Mouse (Mus musculus): ENCODE measurements around the gene Brms1. TPM values are rescaled to one million over a fixed set of nuclear protein-coding genes. Genes with fewer than 3 reads are reported as not detected.
"Not testable (repeated sequence)": the region's sequence is repeated elsewhere in the genome, so short reads cannot be mapped to it uniquely, and the experiment has no call there.

The Brms1 gene
- polyA plus RNA-seq, 1 experiment from 2014 or later: 36.7 TPM

GRCm38 (mm10) chr19:5086533-5086932 is 45.4 kb downstream of the Brms1 start:
- Histone ChIP-seq H3K4me1 (peaks cover 29% of the 10 kb centered on the region), H3K36me3 (peaks cover 20% of the 10 kb centered on the region), H3K27me3 (peaks cover 51% of the 10 kb centered on the region)
- H3K4me3 ChIP-seq; H3K27ac ChIP-seq; H3K9ac ChIP-seq; H3K4me2 ChIP-seq (replicated peaks); H3K9me3 ChIP-seq; ATAC-seq (ENCODE audit: low FRiP score, low read depth): not testable (repeated sequence)
- 53% methylated on average over 4 of the region's 4 CpGs for WGBS

- Histone ChIP-seq H3K4me3 (peak within 1 kb of the TSS; percentile 83), H3K27ac (0 out of 2 replicates have a peak within 1 kb of the TSS, but pooled peaks have one; percentile 49)
- WGBS: under 1% methylated on average over 58 of the region's 58 CpGs
Measured at GRCm38 (mm10) chr19:5087884-5088728, 47.0 kb downstream of the Brms1 start, which contains the start of gene Yif1a. Gene Yif1a (plus strand): TSS chr19:5088538.

GRCm38 (mm10) chr19:5089324-5089723 is 48.2 kb downstream of the Brms1 start:
- peaks cover 34% of the 10 kb centered on the region for H3K4me1 ChIP-seq
- no peaks in the 10 kb centered on the region for H3K9me3 ChIP-seq
- H3K9ac ChIP-seq: peak overlapping the region; percentile 83
- ATAC-seq (ENCODE audit: low FRiP score, low read depth): no peak
- peaks cover 42% of the 10 kb centered on the region for H3K36me3 ChIP-seq
- no peak overlapping the region for H3K27ac ChIP-seq
- H3K4me2 ChIP-seq (replicated peaks): peak overlapping the region; percentile 90
- WGBS: 87% methylated on average over 4 of the region's 4 CpGs
- peak overlapping the region; percentile 83 for H3K4me3 ChIP-seq
- H3K27me3 ChIP-seq: peaks cover 23% of the 10 kb centered on the region

More at GRCm38 (mm10) chr19:5087884-5088728, 47.0 kb downstream of the Brms1 start, which contains the start of gene Yif1a:
- peaks cover 35% of the 10 kb centered on the region for H3K27me3 ChIP-seq
- H3K4me2 ChIP-seq (replicated peaks): peak within 1 kb of the TSS; percentile 90
- peaks cover 29% of the 10 kb centered on the region for H3K4me1 ChIP-seq
- peak within 1 kb of the TSS; percentile 83 for H3K9ac ChIP-seq
- H3K9me3 ChIP-seq: no peaks in the 10 kb centered on the region
- peak; percentile 95 for ATAC-seq (ENCODE audit: low FRiP score, low read depth)
- peaks cover 36% of the 10 kb centered on the region for H3K36me3 ChIP-seq

- no peak overlapping the region for H3K9ac ChIP-seq
- WGBS: 89% methylated on average over 10 of the region's 10 CpGs
- ATAC-seq (ENCODE audit: low FRiP score, low read depth): no peak
- H3K4me1 ChIP-seq: peaks cover 48% of the 10 kb centered on the region
- H3K27me3 ChIP-seq: no peaks in the 10 kb centered on the region
- H3K27ac ChIP-seq: no peak overlapping the region
- no peak overlapping the region for H3K4me2 ChIP-seq (replicated peaks)
- H3K36me3 ChIP-seq: peaks cover 42% of the 10 kb centered on the region
- H3K9me3 ChIP-seq: no peaks in the 10 kb centered on the region
- no peak overlapping the region for H3K4me3 ChIP-seq
Measured at GRCm38 (mm10) chr19:5092083-5092482, 50.9 kb downstream of the Brms1 start.

GRCm38 (mm10) chr19:5093481-5094242 is 52.5 kb downstream of the Brms1 start:
- ATAC-seq (ENCODE audit: low FRiP score, low read depth): no peak
- Histone ChIP-seq H3K27ac (no peak overlapping the region), H3K36me3 (peaks cover 42% of the 10 kb centered on the region), H3K27me3 (no peaks in the 10 kb centered on the region), H3K4me2 (replicated peaks) (peak overlapping the region; percentile 47), H3K9ac (peak overlapping the region; percentile 50; the same call in 1 of the 2 replicates), H3K4me3 (no peak overlapping the region), H3K9me3 (no peaks in the 10 kb centered on the region), H3K4me1 (peaks cover 55% of the 10 kb centered on the region)
- WGBS: 75% methylated on average over 12 of the region's 12 CpGs

GRCm38 (mm10) chr19:5094243-5094632 is 53.1 kb downstream of the Brms1 start:
- Histone ChIP-seq H3K4me3 (peak overlapping the region; percentile 7; the same call in 1 of the 2 replicates), H3K27me3 (no peaks in the 10 kb centered on the region), H3K36me3 (peaks cover 43% of the 10 kb centered on the region), H3K27ac (no peak overlapping the region), H3K9ac (peak overlapping the region; percentile 50; the same call in 1 of the 2 replicates), H3K4me2 (replicated peaks) (peak overlapping the region; percentile 47), H3K9me3 (no peaks in the 10 kb centered on the region), H3K4me1 (peaks cover 55% of the 10 kb centered on the region)
- WGBS: 0% methylated on average over 21 of the region's 21 CpGs
- peak; percentile 66 for ATAC-seq (ENCODE audit: low FRiP score, low read depth)

- 0 out of 2 replicates have a peak, but pooled peaks have one; percentile 3 for ATAC-seq (ENCODE audit: low FRiP score, low read depth)
- H3K4me1 ChIP-seq: peaks cover 56% of the 10 kb centered on the region
- H3K4me2 ChIP-seq (replicated peaks): peak overlapping the region; percentile 47
- WGBS: 40% methylated on average over 11 of the region's 11 CpGs
- 0 out of 2 replicates have a peak overlapping the region, but pooled peaks have one; percentile 7 for H3K4me3 ChIP-seq
- no peaks in the 10 kb centered on the region for H3K9me3 ChIP-seq
- H3K27ac ChIP-seq: no peak overlapping the region; the same call in 1 of the 2 replicates
- H3K36me3 ChIP-seq: peaks cover 45% of the 10 kb centered on the region
- no peak overlapping the region for H3K9ac ChIP-seq
- no peaks in the 10 kb centered on the region for H3K27me3 ChIP-seq
Measured at GRCm38 (mm10) chr19:5094746-5095417, 53.7 kb downstream of the Brms1 start.

GRCm38 (mm10) chr19:5095887-5096474 is 54.8 kb downstream of the Brms1 start:
- H3K4me1 ChIP-seq: peaks cover 56% of the 10 kb centered on the region
- peak overlapping the region; percentile 98 for H3K4me2 ChIP-seq (replicated peaks)
- peaks cover 46% of the 10 kb centered on the region for H3K36me3 ChIP-seq
- H3K9ac ChIP-seq: no peak overlapping the region
- 7% methylated on average over 9 of the region's 9 CpGs for WGBS
- no peaks in the 10 kb centered on the region for H3K9me3 ChIP-seq
- no peak for ATAC-seq (ENCODE audit: low FRiP score, low read depth)
- H3K4me3 ChIP-seq: 0 out of 2 replicates have a peak overlapping the region, but pooled peaks have one; percentile 1
- H3K27me3 ChIP-seq: no peaks in the 10 kb centered on the region
- H3K27ac ChIP-seq: no peak overlapping the region

- no peaks in the 10 kb centered on the region for H3K9me3 ChIP-seq
- WGBS: 3% methylated on average over 25 of the region's 31 CpGs
Measured at GRCm38 (mm10) chr19:5097521-5098362, 56.6 kb downstream of the Brms1 start.

GRCm38 (mm10) chr19:5098363-5099143 is 57.4 kb downstream of the Brms1 start, which contains the start of gene Cnih2:
Gene Cnih2 (minus strand): TSS chr19:5098521.
- WGBS: 2% methylated on average over 42 of the region's 48 CpGs
- H3K4me1 ChIP-seq: peaks cover 56% of the 10 kb centered on the region

More at GRCm38 (mm10) chr19:5097521-5098362, 56.6 kb downstream of the Brms1 start:
- peaks cover 46% of the 10 kb centered on the region for H3K36me3 ChIP-seq
- H3K27ac ChIP-seq: peak overlapping the region; percentile 58; the same call in 1 of the 2 replicates
- H3K27me3 ChIP-seq: no peaks in the 10 kb centered on the region
- H3K4me2 ChIP-seq (replicated peaks): peak overlapping the region; percentile 98
- peak overlapping the region; percentile 96 for H3K9ac ChIP-seq
- ATAC-seq (ENCODE audit: low FRiP score, low read depth): peak; percentile 13; the same call in 1 of the 2 replicates
- peaks cover 56% of the 10 kb centered on the region for H3K4me1 ChIP-seq
- peak overlapping the region; percentile 74 for H3K4me3 ChIP-seq

More at GRCm38 (mm10) chr19:5098363-5099143, 57.4 kb downstream of the Brms1 start, which contains the start of gene Cnih2:
- Histone ChIP-seq H3K4me2 (replicated peaks) (peak within 1 kb of the TSS; percentile 98), H3K27ac (peak within 1 kb of the TSS; percentile 58), H3K9me3 (no peaks in the 10 kb centered on the region), H3K4me3 (peak within 1 kb of the TSS; percentile 74), H3K9ac (peak within 1 kb of the TSS; percentile 96), H3K36me3 (peaks cover 46% of the 10 kb centered on the region), H3K27me3 (no peaks in the 10 kb centered on the region)
- ATAC-seq (ENCODE audit: low FRiP score, low read depth): peak; percentile 77
